Mouse (Mus musculus) MEL (cell line): ENCODE measurements around the gene Uckl1. TPM values are rescaled to one million over a fixed set of nuclear protein-coding genes. Genes with fewer than 3 reads are reported as not detected.

Experiments
- DNase-seq: peaks from one replicate; pipeline ENCODE4 v3.0.0; 2011; ENCODE audit warnings: low read depth, low spot score
- H3K27ac ChIP-seq: 2 replicates; pipeline ENCODE4 v1.5.1; 2012; ENCODE audit warnings: low read depth, mild to moderate bottlenecking, control low read depth, low read length, moderate library complexity; ENCODE audit not compliant: control insufficient read depth
- H3K27me3 ChIP-seq, 2 experiments: fragments of 150-350 bp in 1 of 2; sonication (generic) in 1 of 2; 2 replicates each; pipeline ENCODE4 v1.6.1; 2012; ENCODE audit warnings: low read length in 2 of 2, mild to moderate bottlenecking in 2 of 2, improper control_type of control experiment in 1 of 2, moderate library complexity in 1 of 2; ENCODE audit not compliant: insufficient read depth in 2 of 2, control insufficient read depth in 1 of 2
- H3K36me3 ChIP-seq, 2 experiments: 2 replicates each; pipeline ENCODE4 v1.6.1; 2012 to 2014; ENCODE audit warnings: low read length in 2 of 2, improper control_type of control experiment in 1 of 2, inconsistent platforms in 1 of 2, mild to moderate bottlenecking in 1 of 2; ENCODE audit not compliant: insufficient read depth in 2 of 2, control insufficient read depth in 1 of 2
- H3K4me1 ChIP-seq, 2 experiments: fragments of 150-350 bp in 1 of 2; sonication (generic) in 1 of 2; 2 replicates each; pipeline ENCODE4 v1.6.1; 2012; ENCODE audit warnings: low read length in 2 of 2, improper control_type of control experiment in 1 of 2, mild to moderate bottlenecking in 1 of 2; ENCODE audit not compliant: insufficient read depth in 2 of 2, control insufficient read depth in 1 of 2
- H3K4me3 ChIP-seq, 2 experiments: fragments of 150-350 bp in 1 of 2; sonication (generic) in 1 of 2; 2 replicates each; pipeline ENCODE4 v1.5.1; 2012; ENCODE audit warnings: low read depth in 2 of 2, low read length in 2 of 2, mild to moderate bottlenecking in 2 of 2, moderate library complexity in 2 of 2, control low read depth in 1 of 2, improper control_type of control experiment in 1 of 2; ENCODE audit not compliant: control insufficient read depth in 1 of 2, insufficient read depth in 1 of 2
- H3K79me2 ChIP-seq: 2 replicates; pipeline ENCODE4 v1.6.1; 2012; ENCODE audit warnings: mild to moderate bottlenecking, low read length, moderate library complexity; ENCODE audit not compliant: control insufficient read depth, poor library complexity, insufficient read depth
- H3K9ac ChIP-seq: 2 replicates; pipeline ENCODE4 v1.6.1; 2012; ENCODE audit warnings: low read depth, mild to moderate bottlenecking, control low read depth, low read length, moderate library complexity; ENCODE audit not compliant: control insufficient read depth, poor library complexity, severe bottlenecking
- H3K9me3 ChIP-seq: fragments of 150-350 bp; sonication (generic); replicated peaks from 2 replicates; pipeline ENCODE4 v1.6.1; 2012; ENCODE audit warnings: mild to moderate bottlenecking, low read length, improper control_type of control experiment, moderate library complexity; ENCODE audit not compliant: insufficient read depth
- CHD2 ChIP-seq: IDR thresholded peaks from 2 replicates; pipeline ENCODE4 v1.6.1; 2011; ENCODE audit warnings: low read length, improper control_type of control experiment
- E2F4 ChIP-seq: IDR thresholded peaks from 2 replicates; pipeline ENCODE4 v1.6.1; 2011; ENCODE audit warnings: low read depth, low read length, improper control_type of control experiment, borderline replicate concordance
- ELF1 ChIP-seq: IDR thresholded peaks from 2 replicates; pipeline ENCODE4 v1.6.1; 2014; ENCODE audit warnings: low read depth, mild to moderate bottlenecking, inconsistent platforms, low read length, improper control_type of control experiment, moderate library complexity
- EP300 ChIP-seq, 2 experiments: IDR thresholded peaks; 2 replicates each; pipeline ENCODE4 v1.6.1; 2011; ENCODE audit warnings: improper control_type of control experiment in 2 of 2, low read length in 2 of 2, low read depth in 1 of 2, mild to moderate bottlenecking in 1 of 2
- GABPA ChIP-seq: IDR thresholded peaks from 2 replicates; pipeline ENCODE4 v1.6.1; 2012; ENCODE audit warnings: low read depth, mild to moderate bottlenecking, inconsistent platforms, low read length, improper control_type of control experiment, moderate library complexity
- GATA1 ChIP-seq: IDR thresholded peaks from 2 replicates; pipeline ENCODE4 v1.6.1; 2011; ENCODE audit warnings: low read depth, low read length, improper control_type of control experiment
- JUND ChIP-seq: IDR thresholded peaks from 2 replicates; pipeline ENCODE4 v1.6.1; 2011; ENCODE audit warnings: low read depth, mild to moderate bottlenecking, improper control_type of control experiment, low read length
- MAZ ChIP-seq: IDR thresholded peaks from 2 replicates; pipeline ENCODE4 v1.6.1; 2012; ENCODE audit warnings: low read depth, mild to moderate bottlenecking, inconsistent platforms, low read length, improper control_type of control experiment
- MEF2A ChIP-seq: IDR thresholded peaks from 2 replicates; pipeline ENCODE4 v1.6.1; 2014; ENCODE audit warnings: low read depth, mild to moderate bottlenecking, inconsistent platforms, low read length, improper control_type of control experiment; ENCODE audit not compliant: poor library complexity, insufficient replicate concordance, severe bottlenecking; ENCODE audit errors: extremely low read depth
- MYC ChIP-seq: IDR thresholded peaks from 2 replicates; pipeline ENCODE4 v1.6.1; 2011; ENCODE audit warnings: low read depth, mild to moderate bottlenecking, low read length, improper control_type of control experiment, moderate library complexity
- RAD21 ChIP-seq: IDR thresholded peaks from 2 replicates; pipeline ENCODE4 v1.6.1; 2011; ENCODE audit warnings: mild to moderate bottlenecking, low read depth, low read length, improper control_type of control experiment
- RCOR1 ChIP-seq: IDR thresholded peaks from 2 replicates; pipeline ENCODE4 v1.6.1; 2012; ENCODE audit warnings: low read depth, mild to moderate bottlenecking, inconsistent platforms, low read length, improper control_type of control experiment
- SMC3 ChIP-seq: IDR thresholded peaks from 2 replicates; pipeline ENCODE4 v1.6.1; 2011; ENCODE audit warnings: low read depth, low read length, improper control_type of control experiment
- TCF12 ChIP-seq: IDR thresholded peaks from 2 replicates; pipeline ENCODE4 v1.6.1; 2014; ENCODE audit warnings: low read depth, mild to moderate bottlenecking, inconsistent platforms, low read length, improper control_type of control experiment, moderate library complexity
- UBTF ChIP-seq: IDR thresholded peaks from 2 replicates; pipeline ENCODE4 v1.6.1; 2012; ENCODE audit warnings: low read depth, mild to moderate bottlenecking, inconsistent platforms, low read length, improper control_type of control experiment, moderate library complexity, borderline replicate concordance; ENCODE audit not compliant: insufficient read depth
- USF1 ChIP-seq: IDR thresholded peaks from 2 replicates; pipeline ENCODE4 v1.6.1; 2014; ENCODE audit warnings: low read depth, mild to moderate bottlenecking, inconsistent platforms, low read length, improper control_type of control experiment, moderate library complexity
- USF2 ChIP-seq, 2 experiments: IDR thresholded peaks; 2 replicates each; pipeline ENCODE4 v1.6.1; 2011 to 2012; ENCODE audit warnings: improper control_type of control experiment in 2 of 2, low read length in 2 of 2, borderline replicate concordance in 1 of 2, inconsistent platforms in 1 of 2, low read depth in 1 of 2, mild to moderate bottlenecking in 1 of 2; ENCODE audit not compliant: insufficient read depth in 1 of 2
- ZMIZ1 ChIP-seq: IDR thresholded peaks from 2 replicates; pipeline ENCODE4 v1.6.1; 2012; ENCODE audit warnings: low read depth, mild to moderate bottlenecking, inconsistent platforms, low read length, improper control_type of control experiment, moderate library complexity
- ZNF384 ChIP-seq: IDR thresholded peaks from 2 replicates; pipeline ENCODE4 v1.6.1; 2012; ENCODE audit warnings: low read depth, mild to moderate bottlenecking, inconsistent platforms, low read length, improper control_type of control experiment
- polyA plus RNA-seq, 2 experiments: library from polyadenylated mRNA; stranded (reverse) in 1 of 2; unstranded in 1 of 2; fragments of >175 nt in 1 of 2; fragments of >200 nt in 1 of 2; gene quantifications; 2 replicates each; pipeline versions ENCODE4 v1.2.1 to v1.2.4; 2012; ENCODE audit warnings: low replicate concordance in 2 of 2, low read depth in 1 of 2; ENCODE audit not compliant: insufficient read length in 2 of 2, insufficient read depth in 1 of 2, missing spikeins in 1 of 2
- total RNA-seq: library from RNA; depleted of rRNA; stranded (reverse); fragments of 300-350 nt; gene quantifications from 2 replicates; pipeline ENCODE4 v1.2.3, GENCODE M21; 2012

Gene Uckl1
- total and polyA plus RNA-seq, 3 experiments = 15.2 to 24.6 TPM; not detected in 1

- Histone ChIP-seq H3K4me1 (peaks cover 15 to 20% of the 10 kb centered on the region in 2 experiments; a peak in 3 of 4 replicates), H3K27ac (no peak overlapping the region)
- no peak for DNase-seq
Measured at GRCm38 (mm10) chr2:181576613-181577012, 8.1 kb downstream of the Uckl1 start.

GRCm38 (mm10) chr2:181574921-181575545, 9.7 kb downstream of the Uckl1 start:
- Histone ChIP-seq H3K27me3 (no peaks in the 10 kb centered on the region), H3K4me3 (no peak overlapping the region), H3K79me2 (no peaks in the 10 kb centered on the region), H3K9me3 (no peaks in the 10 kb centered on the region), H3K27ac (no peak overlapping the region), H3K9ac (no peak overlapping the region), H3K36me3 (peaks cover 0 to 19% of the 10 kb centered on the region in 2 experiments; a peak in 2 of 4 replicates), H3K4me1 (peaks cover 15 to 20% of the 10 kb centered on the region in 2 experiments; a peak in 3 of 4 replicates)
- no peak for TF ChIP-seq EP300 (IDR thresholded peaks at IDR 0.05; ENCODE audit: low read depth in 1 of 2, low read length in 2 of 2)
- no peak for DNase-seq

More at GRCm38 (mm10) chr2:181576613-181577012, 8.1 kb downstream of the Uckl1 start:
- Histone ChIP-seq H3K9me3 (no peaks in the 10 kb centered on the region), H3K27me3 (no peaks in the 10 kb centered on the region)
- TF ChIP-seq EP300 (IDR thresholded peaks at IDR 0.05; ENCODE audit: low read depth in 1 of 2, low read length in 2 of 2) = peak in 1 of 2 experiments; percentile 42; a peak in 1 of 4 replicates
- no peak for TF ChIP-seq RCOR1
- TF ChIP-seq TCF12 = peak; percentile 33; the same call in 1 of the 2 replicates
- TF ChIP-seq GATA1 = peak; percentile 58
- TF ChIP-seq, all 39 proteins: peak for 3
- H3K9ac ChIP-seq = no peak overlapping the region
- peaks cover 0 to 19% of the 10 kb centered on the region in 2 experiments; a peak in 2 of 4 replicates for H3K36me3 ChIP-seq
- H3K4me3 ChIP-seq = no peak overlapping the region
- peaks cover 8% of the 10 kb centered on the region for H3K79me2 ChIP-seq

- no peaks in the 10 kb centered on the region for H3K27me3 ChIP-seq
- H3K4me3 ChIP-seq = no peak overlapping the region
- no peak for DNase-seq
- no peak overlapping the region for H3K9ac ChIP-seq
- peaks cover 0 to 19% of the 10 kb centered on the region in 2 experiments; a peak in 2 of 4 replicates for H3K36me3 ChIP-seq
- no peaks in the 10 kb centered on the region for H3K9me3 ChIP-seq
- peaks cover 15 to 20% of the 10 kb centered on the region in 2 experiments; a peak in 3 of 4 replicates for H3K4me1 ChIP-seq
- H3K79me2 ChIP-seq = no peaks in the 10 kb centered on the region
- TF ChIP-seq GABPA (no peak), MYC (no peak), RCOR1 (no peak), SMC3 (no peak), UBTF (no peak), TCF12 (no peak), USF2 (IDR thresholded peaks at IDR 0.05; ENCODE audit: borderline replicate concordance in 1 of 2, insufficient read depth in 1 of 2, low read depth in 1 of 2, low read length in 2 of 2) (no peak), RAD21 (no peak), MAZ (no peak), CHD2 (no peak), EP300 (IDR thresholded peaks at IDR 0.05; ENCODE audit: low read depth in 1 of 2, low read length in 2 of 2) (no peak), E2F4 (no peak), ZMIZ1 (no peak), USF1 (no peak), ZNF384 (no peak), JUND (no peak), MEF2A (no peak), ELF1 (no peak), GATA1 (no peak)
- no peak overlapping the region for H3K27ac ChIP-seq
Measured at GRCm38 (mm10) chr2:181573961-181574360, 10.7 kb downstream of the Uckl1 start.
